Mouse (Mus musculus): ENCODE data around the gene Itk. TPM values are rescaled to one million over a fixed set of nuclear protein-coding genes. Genes with fewer than 3 reads are reported as not detected.

Itk gene
- polyA plus RNA-seq, 2 experiments, result 0.07 TPM; not detected in 1

DNA sequence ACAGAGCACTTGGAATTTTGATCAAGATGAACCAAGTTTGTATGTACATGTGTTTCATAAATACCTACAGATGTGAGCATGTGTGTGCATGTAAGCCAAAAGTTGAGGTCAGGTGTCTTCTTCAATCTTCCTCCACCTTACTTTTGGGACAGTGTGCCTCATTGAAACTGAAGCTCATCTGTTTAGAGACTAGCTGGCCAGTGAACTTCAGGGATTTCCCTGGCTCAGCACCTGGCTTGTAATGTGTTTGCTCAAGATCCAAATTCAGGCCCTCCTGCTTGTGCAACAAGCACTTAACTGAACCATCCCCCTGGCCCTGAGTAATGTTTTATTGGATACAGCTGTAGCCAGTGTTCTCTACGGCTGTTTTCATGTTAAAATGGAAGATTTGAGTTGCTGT lies 29.1 kb upstream of the Itk start:
- H3K27me3 ChIP-seq (ENCODE audit: control insufficient read depth, insufficient read depth, low read length), result no peaks in the 10 kb centered on the region
- no peaks in the 10 kb centered on the region for H3K36me3 ChIP-seq (replicated peaks; ENCODE audit: control insufficient read depth, insufficient read depth, low read depth)
- no peak overlapping the region for H3K4me3 ChIP-seq (ENCODE audit: insufficient read depth in 1 of 2, low read depth in 2 of 2, low read length in 2 of 2)
- TF ChIP-seq CTCF (IDR thresholded peaks at IDR 0.05; ENCODE audit: low read depth), result no peak
- TF ChIP-seq EP300 (IDR thresholded peaks at IDR 0.05; ENCODE audit: low read depth), result no peak
- H3K4me2 ChIP-seq (ENCODE audit: low read depth), result no peak overlapping the region
- 40% methylated on average over 1 of the region's 1 CpGs for WGBS (ENCODE audit: insufficient replicate concordance)
- H3K9ac ChIP-seq (replicated peaks), result no peak overlapping the region
- ATAC-seq (ENCODE audit: insufficient read depth), result no peak
- DNase-seq (ENCODE audit: low read depth in 3 of 3, low spot score in 3 of 3), result no peak
- no peaks in the 10 kb centered on the region for H3K4me1 ChIP-seq (replicated peaks; ENCODE audit: control insufficient read depth in 2 of 2, insufficient read depth in 2 of 2, low read length in 1 of 2)
- no peak overlapping the region for H3K27ac ChIP-seq
- no peaks in the 10 kb centered on the region for H3K9me3 ChIP-seq (ENCODE audit: control insufficient read depth, low read length)

DNA sequence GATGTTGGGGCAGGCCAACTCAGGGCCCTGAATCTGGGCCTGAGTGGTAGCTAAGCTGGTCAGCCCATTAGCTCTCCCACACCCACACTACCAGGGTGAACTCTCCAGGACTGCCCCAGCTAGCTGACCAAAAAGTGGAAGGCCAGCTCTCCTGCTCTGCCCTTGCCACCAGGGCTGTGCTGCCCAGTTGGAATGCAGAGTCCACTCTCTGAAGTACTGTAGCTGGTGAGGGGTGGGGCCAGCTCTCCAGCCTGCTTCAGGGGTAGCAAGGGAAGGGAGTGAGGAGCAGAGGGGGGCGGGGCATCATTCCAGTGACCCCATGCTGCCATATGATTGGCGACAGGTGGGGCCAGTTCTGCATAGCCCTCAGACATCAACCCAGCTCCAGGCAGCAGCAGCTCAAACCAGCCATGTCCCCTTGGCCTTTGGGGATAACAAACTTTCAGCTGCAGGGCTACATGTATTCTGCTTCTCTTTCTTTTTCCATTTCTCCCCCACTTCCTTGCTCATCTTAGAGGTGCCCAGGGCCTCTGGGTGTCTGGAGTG lies 20.8 kb upstream of the Itk start:
- Histone ChIP-seq H3K9ac (replicated peaks) (no peak overlapping the region), H3K4me2 (ENCODE audit: low read depth) (no peak overlapping the region), H3K4me1 (replicated peaks; ENCODE audit: control insufficient read depth in 2 of 2, insufficient read depth in 2 of 2, low read length in 1 of 2) (no peaks in the 10 kb centered on the region), H3K9me3 (ENCODE audit: control insufficient read depth, low read length) (no peaks in the 10 kb centered on the region), H3K27ac (no peak overlapping the region), H3K36me3 (replicated peaks; ENCODE audit: control insufficient read depth, insufficient read depth, low read depth) (no peaks in the 10 kb centered on the region), H3K4me3 (ENCODE audit: insufficient read depth in 1 of 2, low read depth in 2 of 2, low read length in 2 of 2) (no peak overlapping the region), H3K27me3 (ENCODE audit: control insufficient read depth, insufficient read depth, low read length) (no peaks in the 10 kb centered on the region)
- DNase-seq (ENCODE audit: low read depth in 3 of 3, low spot score in 3 of 3) (no peak), ATAC-seq (ENCODE audit: insufficient read depth) (no peak)
- 39% methylated on average over 2 of the region's 2 CpGs for WGBS (ENCODE audit: insufficient replicate concordance)
- TF ChIP-seq EP300 (IDR thresholded peaks at IDR 0.05; ENCODE audit: low read depth) (no peak), CTCF (IDR thresholded peaks at IDR 0.05; ENCODE audit: low read depth) (no peak)

DNA sequence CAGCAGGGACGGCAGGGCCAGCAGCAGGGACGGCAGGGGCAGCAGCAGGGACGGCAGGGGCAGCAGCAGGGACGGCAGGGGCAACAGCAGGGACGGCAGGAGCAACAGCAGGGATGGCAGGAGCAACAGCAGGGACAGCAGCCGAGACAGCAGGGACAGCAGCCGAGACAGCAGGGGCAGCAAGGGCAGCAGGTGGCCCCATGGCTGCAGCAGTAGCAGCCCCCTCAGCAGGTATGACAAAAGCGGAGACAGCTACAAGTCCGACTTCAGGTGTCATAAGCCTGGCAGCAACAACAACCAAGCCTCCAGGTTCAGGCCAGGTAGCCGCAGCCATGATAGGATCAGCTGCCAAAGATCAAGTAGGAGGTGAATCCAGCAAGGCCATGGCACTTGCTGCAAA lies 17.4 kb upstream of the Itk start:
- H3K4me1 ChIP-seq (replicated peaks; ENCODE audit: control insufficient read depth in 2 of 2, insufficient read depth in 2 of 2, low read length in 1 of 2), result no peaks in the 10 kb centered on the region
- no peaks in the 10 kb centered on the region for H3K27me3 ChIP-seq (ENCODE audit: control insufficient read depth, insufficient read depth, low read length)
- no peak overlapping the region for H3K4me3 ChIP-seq (ENCODE audit: insufficient read depth in 1 of 2, low read depth in 2 of 2, low read length in 2 of 2)
- H3K9me3 ChIP-seq (ENCODE audit: control insufficient read depth, low read length), result no peaks in the 10 kb centered on the region
- TF ChIP-seq EP300 (IDR thresholded peaks at IDR 0.05; ENCODE audit: low read depth) (no peak), CTCF (IDR thresholded peaks at IDR 0.05; ENCODE audit: low read depth) (no peak)
- H3K36me3 ChIP-seq (replicated peaks; ENCODE audit: control insufficient read depth, insufficient read depth, low read depth), result no peaks in the 10 kb centered on the region
- H3K4me2 ChIP-seq (ENCODE audit: low read depth), result no peak overlapping the region
- DNase-seq (ENCODE audit: low read depth in 3 of 3, low spot score in 3 of 3) (no peak), ATAC-seq (ENCODE audit: insufficient read depth) (no peak)
- no peak overlapping the region for H3K27ac ChIP-seq
- no peak overlapping the region for H3K9ac ChIP-seq (replicated peaks)
- 56% methylated on average over 10 of the region's 10 CpGs for WGBS (ENCODE audit: insufficient replicate concordance)

DNA sequence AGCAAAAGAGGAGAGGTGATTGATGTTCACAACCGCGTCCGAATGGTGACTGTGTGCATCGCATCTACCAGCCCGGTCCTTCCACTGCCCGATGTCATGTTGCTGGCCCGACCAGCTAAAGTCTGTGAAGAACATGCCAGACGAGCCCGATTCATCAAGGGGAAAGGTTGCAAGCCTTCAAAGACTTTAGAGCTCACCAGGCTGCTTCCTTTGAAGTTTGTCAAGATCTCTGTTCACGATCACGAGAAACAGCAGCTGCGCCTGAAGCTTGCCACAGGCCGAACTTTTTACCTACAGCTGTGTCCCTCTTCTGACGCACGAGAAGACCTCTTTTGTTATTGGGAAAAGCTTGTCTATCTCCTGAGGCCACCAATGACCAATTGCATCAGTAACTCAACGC lies 15.7 kb upstream of the Itk start:
- Histone ChIP-seq H3K36me3 (replicated peaks; ENCODE audit: control insufficient read depth, insufficient read depth, low read depth) (no peaks in the 10 kb centered on the region), H3K4me3 (ENCODE audit: insufficient read depth in 1 of 2, low read depth in 2 of 2, low read length in 2 of 2) (no peak overlapping the region), H3K4me1 (replicated peaks; ENCODE audit: control insufficient read depth in 2 of 2, insufficient read depth in 2 of 2, low read length in 1 of 2) (peaks cover 0 to under 1% of the 10 kb centered on the region in 2 experiments; a peak in 1 of 4 replicates), H3K27me3 (ENCODE audit: control insufficient read depth, insufficient read depth, low read length) (no peaks in the 10 kb centered on the region), H3K4me2 (ENCODE audit: low read depth) (no peak overlapping the region), H3K27ac (no peak overlapping the region), H3K9me3 (ENCODE audit: control insufficient read depth, low read length) (no peaks in the 10 kb centered on the region), H3K9ac (replicated peaks) (no peak overlapping the region)
- no peak for DNase-seq (ENCODE audit: low read depth in 3 of 3, low spot score in 3 of 3)
- ATAC-seq (ENCODE audit: insufficient read depth), result no peak
- TF ChIP-seq CTCF (IDR thresholded peaks at IDR 0.05; ENCODE audit: low read depth), result no peak
- no peak for TF ChIP-seq EP300 (IDR thresholded peaks at IDR 0.05; ENCODE audit: low read depth)
- WGBS (ENCODE audit: insufficient replicate concordance), result 76% methylated on average over 16 of the region's 16 CpGs

DNA sequence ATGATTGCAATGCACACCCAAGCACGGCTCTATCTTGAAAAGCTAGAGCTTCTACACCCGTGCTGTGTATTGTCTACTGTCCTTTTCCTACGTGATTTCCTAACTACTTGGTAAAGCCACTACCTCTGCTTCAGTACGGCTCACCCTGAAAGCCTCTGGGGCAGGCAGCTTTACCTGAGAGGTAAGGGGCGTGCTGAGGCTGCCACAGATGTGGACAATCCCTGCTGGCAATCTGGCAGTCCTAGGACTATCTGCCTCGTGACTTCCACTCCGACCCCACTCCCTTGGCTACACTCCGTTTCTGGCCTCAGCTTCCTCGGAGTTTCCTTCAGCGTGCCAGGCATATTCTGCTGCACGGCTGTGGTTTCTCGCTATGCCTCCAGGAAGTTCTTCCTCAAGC lies 12.2 kb upstream of the Itk start:
- Histone ChIP-seq H3K36me3 (replicated peaks; ENCODE audit: control insufficient read depth, insufficient read depth, low read depth) (no peaks in the 10 kb centered on the region), H3K4me1 (replicated peaks; ENCODE audit: control insufficient read depth in 2 of 2, insufficient read depth in 2 of 2, low read length in 1 of 2) (peaks cover 4 to 18% of the 10 kb centered on the region in 2 experiments; a peak in 3 of 4 replicates), H3K4me3 (ENCODE audit: insufficient read depth in 1 of 2, low read depth in 2 of 2, low read length in 2 of 2) (no peak overlapping the region), H3K27me3 (ENCODE audit: control insufficient read depth, insufficient read depth, low read length) (no peaks in the 10 kb centered on the region), H3K27ac (no peak overlapping the region), H3K9me3 (ENCODE audit: control insufficient read depth, low read length) (no peaks in the 10 kb centered on the region), H3K4me2 (ENCODE audit: low read depth) (no peak overlapping the region), H3K9ac (replicated peaks) (no peak overlapping the region)
- ATAC-seq (ENCODE audit: insufficient read depth) (no peak), DNase-seq (ENCODE audit: low read depth in 3 of 3, low spot score in 3 of 3) (no peak)
- 61% methylated on average over 12 of the region's 12 CpGs for WGBS (ENCODE audit: insufficient replicate concordance)
- no peak for TF ChIP-seq CTCF (IDR thresholded peaks at IDR 0.05; ENCODE audit: low read depth)
- TF ChIP-seq EP300 (IDR thresholded peaks at IDR 0.05; ENCODE audit: low read depth), result no peak
